Mouse (Mus musculus) activated CD4-positive, CD25-positive, alpha-beta regulatory T cell, adult 4 months (primary cell): ENCODE measurements around the gene Rabggta. TPM values are rescaled to one million over a fixed set of nuclear protein-coding genes. Genes with fewer than 3 reads are reported as not detected.

Experiments
- ATAC-seq: one replicate; pipeline ENCODE4 v1.8.0; 2017
- polyA plus RNA-seq, 2 experiments: library from polyadenylated mRNA; unstranded; fragments of 100-300 nt; shearing (Covaris generic); gene quantifications; one replicate each; pipeline ENCODE4 v1.2.1; 2017

Gene Rabggta
- polyA plus RNA-seq, 2 experiments from 2014 or later: 53.3 to 60.8 TPM

GRCm38 (mm10) chr14:55681160-55682117, 40.6 kb downstream of the Rabggta start, which contains the start of gene Tinf2:
Tinf2 (minus strand) TSS chr14:55681820.
- ATAC-seq: peak; percentile 93

GRCm38 (mm10) chr14:55677615-55678014, 44.4 kb downstream of the Rabggta start:
- no peak for ATAC-seq

- no peak for ATAC-seq
Measured at GRCm38 (mm10) chr14:55672741-55673060, 49.4 kb downstream of the Rabggta start.

- peak; percentile 97 for ATAC-seq
Measured at GRCm38 (mm10) chr14:55671833-55672740, 50.0 kb downstream of the Rabggta start, which contains the start of the genes Gmpr2 and Nedd8. Gmpr2 (plus strand) TSS chr14:55671941. Nedd8 (minus strand) TSS chr14:55672124.

GRCm38 (mm10) chr14:55671486-55671832, 50.6 kb downstream of the Rabggta start:
- ATAC-seq: no peak

Other genes starting within 250 kb of the Rabggta start
- gene Dhrs4, start 243.5 kb downstream of the Rabggta start, polyA plus RNA-seq: 10 to 100 TPM; 39.2 to 42.2 TPM
- gene Carmil3, start 231.6 kb downstream of the Rabggta start, polyA plus RNA-seq: not detected
- gene Cpne6, start 211.8 kb downstream of the Rabggta start, polyA plus RNA-seq: not detected
- gene Nrl, start 197.3 kb downstream of the Rabggta start, polyA plus RNA-seq: under 1 TPM in 1 of 2 experiments, not detected in 1; 0.07 TPM
- gene Pck2, start 182.0 kb downstream of the Rabggta start, polyA plus RNA-seq: 10 to 100 TPM; 23.6 to 33.4 TPM
- 10 to 100 TPM; 95.9 to 97.4 TPM for gene Dcaf11, start 162.3 kb downstream of the Rabggta start, polyA plus RNA-seq
- gene A730061H03Rik, start 161.9 kb downstream of the Rabggta start, polyA plus RNA-seq: not detected
- not detected for gene Fitm1, start 146.6 kb downstream of the Rabggta start, polyA plus RNA-seq
- 100 to 1,000 TPM; 700 to 830 TPM for gene Psme1, start 144.1 kb downstream of the Rabggta start, polyA plus RNA-seq
- 10 to 100 TPM; 25.2 to 28.6 TPM for gene Emc9, start 137.0 kb downstream of the Rabggta start, polyA plus RNA-seq
- gene Psme2, start 131.2 kb downstream of the Rabggta start, polyA plus RNA-seq: 100 to 1,000 TPM; 980 to 996 TPM
- 10 to 100 TPM; 32.6 to 33.3 TPM for gene Rnf31, start 130.6 kb downstream of the Rabggta start, polyA plus RNA-seq
- 100 to 1,000 TPM; 129 to 164 TPM for gene Irf9, start 118.7 kb downstream of the Rabggta start, polyA plus RNA-seq
- gene Rec8, start 104.2 kb downstream of the Rabggta start, polyA plus RNA-seq: 1 to 10 TPM; 1.3 to 1.9 TPM
- gene Ipo4, start 86.3 kb downstream of the Rabggta start, polyA plus RNA-seq: 10 to 100 TPM; 29.2 to 30.6 TPM
- not detected for gene Gm49378, start 84.4 kb downstream of the Rabggta start, polyA plus RNA-seq
- gene Tm9sf1, start 78.5 kb downstream of the Rabggta start, polyA plus RNA-seq: 10 to 100 TPM; 38.8 to 49.2 TPM
- gene Tssk4, start 72.1 kb downstream of the Rabggta start, polyA plus RNA-seq: 1 to 10 TPM in 1 of 2 experiments, under 1 TPM in 1; 0.57 to 2.1 TPM
- 10 to 100 TPM; 87.8 to 88.5 TPM for gene Mdp1, start 61.8 kb downstream of the Rabggta start, polyA plus RNA-seq
- 10 to 100 TPM; 23.7 to 25.9 TPM for gene Gmpr2, start 50.3 kb downstream of the Rabggta start, polyA plus RNA-seq
- gene Nedd8, start 50.1 kb downstream of the Rabggta start, polyA plus RNA-seq: 100 to 1,000 TPM; 361 to 408 TPM
- 10 to 100 TPM; 23.4 to 28.3 TPM for gene Tinf2, start 40.4 kb downstream of the Rabggta start, polyA plus RNA-seq
- not detected for gene Tgm1, start 8.3 kb downstream of the Rabggta start, polyA plus RNA-seq
- 10 to 100 TPM; 46.4 to 48.9 TPM for gene Dhrs1, start 23.4 kb upstream of the Rabggta start, polyA plus RNA-seq
- 1 to 10 TPM; 6.0 to 8.2 TPM for gene Nop9, start 23.4 kb upstream of the Rabggta start, polyA plus RNA-seq
- not detected for gene Cideb, start 36.2 kb upstream of the Rabggta start, polyA plus RNA-seq
- under 1 TPM in 1 of 2 experiments, not detected in 1; 0.40 TPM for gene Ltb4r2, start 39.2 kb upstream of the Rabggta start, polyA plus RNA-seq
- gene Ltb4r1, start 43.7 kb upstream of the Rabggta start, polyA plus RNA-seq: 1 to 10 TPM; 2.5 to 5.6 TPM
- gene Adcy4, start 61.8 kb upstream of the Rabggta start, polyA plus RNA-seq: under 1 TPM in 1 of 2 experiments, not detected in 1; 0.08 TPM
- 10 to 100 TPM; 94.3 to 99.3 TPM for gene Ripk3, start 66.6 kb upstream of the Rabggta start, polyA plus RNA-seq
- gene Nfatc4, start 100.9 kb upstream of the Rabggta start, polyA plus RNA-seq: not detected
- under 1 TPM in 1 of 2 experiments, not detected in 1; 0.08 TPM for gene Nynrin, start 131.7 kb upstream of the Rabggta start, polyA plus RNA-seq
- under 1 TPM in 1 of 2 experiments, not detected in 1; 0.24 TPM for gene Cbln3, start 162.1 kb upstream of the Rabggta start, polyA plus RNA-seq
- gene Khnyn, start 162.7 kb upstream of the Rabggta start, polyA plus RNA-seq: 10 to 100 TPM in 1 of 2 experiments, 1 to 10 TPM in 1; 9.9 to 11.6 TPM
- 10 to 100 TPM; 66.2 to 86.2 TPM for gene Sdr39u1, start 178.0 kb upstream of the Rabggta start, polyA plus RNA-seq
- not detected for gene Cma1, start 222.4 kb upstream of the Rabggta start, polyA plus RNA-seq
- gene Cma2, start 228.7 kb upstream of the Rabggta start, polyA plus RNA-seq: not detected